Mouse (Mus musculus) ovary, postnatal 10 days (tissue): ENCODE measurements around the gene Ccl25.
"Not testable (repeated sequence)": the region's sequence is repeated elsewhere in the genome, so short reads cannot be mapped to it uniquely, and the experiment has no call there.

Experiments used
- DNase-seq: peaks from one replicate; pipeline ENCODE4 v3.0.0; 2022; ENCODE audit warnings: low spot score

Gene Ccl25

GRCm38 (mm10) chr8:4340207-4340606, 15.2 kb downstream of the Ccl25 start:
- no peak for DNase-seq

- DNase-seq: no peak
These were observed 22.7 kb downstream of the Ccl25 start for GRCm38 (mm10) chr8:4347661-4348060.

DNA sequence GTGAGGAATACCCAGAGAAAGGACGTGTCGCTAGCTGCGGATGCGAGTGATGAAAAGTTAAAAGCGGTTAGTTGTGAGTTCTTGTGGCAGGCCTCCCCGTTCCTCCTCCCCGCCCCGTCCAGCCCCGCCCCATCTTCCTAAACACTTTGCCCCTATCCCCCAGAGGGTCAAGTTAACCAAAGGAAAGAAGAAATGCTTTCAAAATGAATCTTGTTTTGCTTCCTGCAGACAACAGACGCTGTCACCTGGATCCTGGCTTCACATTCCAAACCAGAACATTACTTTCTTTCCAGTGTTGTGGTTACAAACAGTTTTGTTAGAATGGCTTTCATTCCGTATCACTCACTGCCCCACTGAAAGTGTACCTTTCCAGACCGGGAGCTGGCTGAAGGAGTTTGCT, 23.3 kb downstream of the Ccl25 start:
- no peak for DNase-seq

GRCm38 (mm10) chr8:4349335-4349734, 24.3 kb downstream of the Ccl25 start:
- no peak for DNase-seq

- DNase-seq: no peak
These were observed 25.6 kb downstream of the Ccl25 start for GRCm38 (mm10) chr8:4350618-4351017.

GRCm38 (mm10) chr8:4352562-4352961, 27.6 kb downstream of the Ccl25 start:
- not testable (repeated sequence) for DNase-seq

- DNase-seq: no peak
These were observed 28.7 kb downstream of the Ccl25 start for GRCm38 (mm10) chr8:4353741-4354140.

DNA sequence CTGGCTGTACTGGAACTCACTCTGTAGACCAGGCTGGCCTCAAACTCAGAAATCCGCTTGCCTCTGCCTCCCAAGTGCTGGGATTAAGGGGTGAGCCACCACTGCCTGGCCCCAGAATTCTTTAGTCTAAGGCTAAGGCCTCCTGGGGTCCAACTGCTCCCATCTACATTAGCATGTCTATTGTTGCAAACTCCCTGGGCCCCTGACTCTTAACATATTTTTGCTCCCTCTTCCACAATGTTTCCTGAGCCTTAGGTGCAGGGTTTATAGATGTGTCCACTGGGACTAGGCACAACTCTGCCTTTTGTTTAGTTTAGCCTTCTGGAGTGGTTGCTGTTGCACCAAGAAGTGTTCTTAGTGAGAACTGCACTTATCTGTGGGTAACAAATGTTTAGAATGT, 29.5 kb downstream of the Ccl25 start:
- no peak for DNase-seq

DNA sequence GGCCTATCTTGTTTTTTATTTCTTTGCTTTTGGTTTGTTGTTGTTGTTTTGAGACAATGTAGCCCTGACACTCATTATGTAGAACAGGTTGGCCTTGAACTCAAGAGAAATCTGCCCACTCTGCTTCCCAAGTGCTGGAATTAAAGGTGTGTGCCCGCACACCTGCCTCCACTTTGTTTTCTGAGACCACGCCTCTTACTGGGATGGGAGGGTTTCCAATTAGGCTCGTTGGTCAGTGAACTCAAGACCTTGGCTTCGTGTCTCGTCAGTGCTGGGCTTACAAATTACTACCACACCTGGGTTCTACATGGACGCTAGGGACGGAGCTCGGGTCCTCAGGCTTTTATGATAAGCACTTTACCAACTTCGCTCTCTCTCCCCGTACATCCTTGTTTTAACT, 30.4 kb downstream of the Ccl25 start:
- DNase-seq: no peak

DNA sequence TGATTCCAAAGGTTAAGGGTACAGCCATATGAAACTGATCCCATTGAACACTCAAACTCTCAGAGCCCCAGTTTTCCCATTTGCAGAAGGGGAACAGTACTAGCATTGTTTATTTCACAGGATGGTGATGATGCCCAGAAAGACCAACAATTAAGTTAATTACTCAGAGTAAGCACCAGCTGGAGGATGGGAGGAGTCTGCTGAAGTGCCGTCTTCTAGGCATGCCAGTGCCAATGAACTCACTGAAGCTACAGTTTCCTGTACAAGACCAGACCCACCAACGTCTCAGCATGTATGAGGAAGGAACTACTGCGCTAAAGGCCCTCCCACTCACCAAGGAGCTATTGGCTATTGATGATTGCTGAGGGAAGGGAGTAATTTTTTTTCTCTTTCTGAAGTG, 34.4 kb downstream of the Ccl25 start:
- DNase-seq: no peak

- DNase-seq: no peak
These were observed 35.9 kb downstream of the Ccl25 start for GRCm38 (mm10) chr8:4360922-4361321.

DNA sequence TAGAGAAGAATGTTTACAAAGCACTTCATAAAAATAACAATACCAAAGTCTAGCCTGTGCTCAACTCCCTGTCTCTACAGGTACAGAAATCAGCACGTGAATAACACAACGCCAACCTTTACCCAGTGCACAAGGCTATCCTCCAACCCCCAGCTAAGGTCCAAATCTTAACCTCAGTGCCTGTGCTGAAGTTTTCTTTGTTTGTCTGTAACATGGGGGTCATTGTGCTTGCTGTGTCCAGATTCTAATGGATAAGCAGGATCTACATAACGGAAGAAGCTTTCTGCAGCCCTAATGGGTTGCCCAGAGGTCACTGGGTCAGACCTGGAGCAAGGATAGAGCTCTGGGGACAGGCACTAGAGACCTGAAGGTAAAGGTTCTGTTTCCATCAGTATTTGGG, 41.2 kb downstream of the Ccl25 start:
- DNase-seq: no peak

DNA sequence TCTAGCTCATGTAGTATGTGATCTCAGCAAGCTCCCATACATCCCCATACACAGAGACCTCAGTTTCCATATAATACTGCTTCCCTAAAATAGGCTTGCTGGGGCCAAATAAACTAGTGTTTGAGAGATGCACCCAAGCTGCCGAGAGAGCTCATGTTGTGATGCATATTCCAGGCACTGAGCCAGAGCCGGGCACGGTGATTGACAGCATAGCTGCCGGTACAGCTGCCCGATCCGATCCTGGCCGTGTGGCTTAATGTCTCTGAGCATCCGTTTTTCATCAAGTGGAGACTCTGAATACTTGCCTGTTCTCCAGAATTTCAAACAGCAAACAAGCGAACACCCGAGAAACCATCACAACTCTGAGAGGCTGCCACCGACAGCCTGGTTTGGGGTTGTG, 42.8 kb downstream of the Ccl25 start:
- DNase-seq: no peak

GRCm38 (mm10) chr8:4368470-4368869, 43.5 kb downstream of the Ccl25 start:
- no peak for DNase-seq

GRCm38 (mm10) chr8:4370078-4370477, 45.1 kb downstream of the Ccl25 start:
- no peak for DNase-seq

GRCm38 (mm10) chr8:4372657-4373056, 47.6 kb downstream of the Ccl25 start:
- no peak for DNase-seq

GRCm38 (mm10) chr8:4401442-4401841, 76.4 kb downstream of the Ccl25 start:
- DNase-seq: no peak

DNA sequence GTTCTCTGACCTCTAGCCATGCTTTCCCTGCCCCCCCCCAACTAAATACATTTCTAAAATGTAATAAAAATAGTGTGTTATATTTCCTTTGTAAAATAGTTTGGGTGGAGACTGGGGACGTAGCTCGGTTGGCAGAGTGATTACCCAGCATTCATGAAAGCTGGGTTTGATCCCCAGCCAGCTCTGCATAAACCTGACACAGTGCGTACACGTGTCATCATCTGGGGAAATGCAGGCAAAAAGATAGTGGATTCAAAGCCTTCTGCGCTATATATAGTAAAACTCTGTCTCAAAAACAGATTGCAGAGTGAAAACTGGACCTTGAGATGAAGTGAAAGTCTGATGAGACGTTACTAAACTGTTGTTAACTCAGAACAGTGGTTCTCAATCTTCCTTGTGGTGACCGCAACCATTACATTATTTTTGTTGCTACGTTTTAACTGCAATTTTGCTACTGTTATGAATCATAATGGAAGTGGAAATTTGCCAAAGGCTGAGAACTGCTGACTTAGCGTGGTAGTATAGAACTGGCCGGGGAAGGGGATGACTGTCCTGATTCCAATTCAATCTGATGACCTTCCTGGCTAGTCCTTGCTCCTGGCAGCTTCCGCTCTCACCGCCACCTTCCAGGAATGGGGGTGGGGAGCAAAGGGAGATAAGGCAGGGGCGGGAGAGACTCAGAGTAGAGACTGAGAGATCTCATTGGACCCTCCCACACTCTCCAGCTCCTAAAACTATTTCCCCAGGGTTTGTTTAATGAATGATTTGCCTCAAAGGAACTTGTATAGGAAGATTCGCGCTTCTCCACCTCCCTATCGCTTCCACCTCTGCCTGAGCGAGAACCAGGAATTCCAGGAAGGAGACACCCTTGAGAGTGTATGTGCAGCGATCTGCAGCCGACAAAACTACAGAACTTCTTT, 79.2 kb downstream of the Ccl25 start:
- no peak for DNase-seq

DNA sequence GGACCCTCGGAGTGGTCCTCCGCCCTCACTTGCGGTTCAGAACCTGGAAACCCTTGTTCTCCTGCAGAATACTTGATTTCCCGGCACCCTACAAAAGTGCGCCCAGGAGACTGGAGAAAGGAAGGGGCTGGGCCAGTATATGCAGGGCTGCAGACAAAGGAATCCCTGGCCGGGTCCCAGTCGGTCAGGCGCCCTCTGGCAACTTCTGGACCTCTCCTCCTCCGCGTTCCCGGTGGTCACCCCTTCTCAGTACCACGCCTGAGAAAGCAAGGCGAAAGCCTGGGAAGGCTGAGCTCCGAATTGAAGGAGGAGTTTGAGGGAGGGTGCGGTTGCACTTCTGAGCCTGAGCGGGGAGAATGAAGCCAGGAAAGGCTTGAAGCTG, 79.9 kb downstream of the Ccl25 start:
- peak; percentile 19 for DNase-seq

- DNase-seq: not testable (repeated sequence)
These were observed 83.4 kb downstream of the Ccl25 start for GRCm38 (mm10) chr8:4408425-4408824.
